Mouse (Mus musculus): Measurements from ENCODE around the gene Rabl6. TPM values are rescaled to one million over a fixed set of nuclear protein-coding genes. Genes with fewer than 3 reads are reported as not detected.
A peak's percentile ranks its signal among the peaks of the same experiment; 100 is the strongest.

The Rabl6 gene
- polyA plus RNA-seq, 1 experiment: 40.9 TPM

- H3K4me3 ChIP-seq (ENCODE audit: control insufficient read depth, low read depth, low read length): no peak overlapping the region
- TF ChIP-seq CTCF (IDR thresholded peaks at IDR 0.05; ENCODE audit: control insufficient read depth, insufficient read depth, insufficient replicate concordance, low read depth, low read length): no peak
- TF ChIP-seq POLR2A (IDR thresholded peaks at IDR 0.05; ENCODE audit: control insufficient read depth, low read depth, low read length): no peak
- H3K27ac ChIP-seq (ENCODE audit: control insufficient read depth, insufficient read depth, low read depth, low read length): no peak overlapping the region
- H3K27me3 ChIP-seq (ENCODE audit: control insufficient read depth, insufficient read depth, low read length): no peaks in the 10 kb centered on the region
- H3K4me1 ChIP-seq (ENCODE audit: control insufficient read depth, insufficient read depth, low read length): no peaks in the 10 kb centered on the region
- H3K36me3 ChIP-seq (ENCODE audit: control insufficient read depth, insufficient read depth, low read length): no peaks in the 10 kb centered on the region
Measured at GRCm38 (mm10) chr2:25634046-25634445, 25.7 kb upstream of the Rabl6 start.

GRCm38 (mm10) chr2:25633616-25634015 lies 25.3 kb upstream of the Rabl6 start:
- TF ChIP-seq CTCF (IDR thresholded peaks at IDR 0.05; ENCODE audit: control insufficient read depth, insufficient read depth, insufficient replicate concordance, low read depth, low read length) (no peak), POLR2A (IDR thresholded peaks at IDR 0.05; ENCODE audit: control insufficient read depth, low read depth, low read length) (no peak; the same call in 1 of the 2 replicates)
- H3K36me3 ChIP-seq (ENCODE audit: control insufficient read depth, insufficient read depth, low read length): no peaks in the 10 kb centered on the region
- H3K27ac ChIP-seq (ENCODE audit: control insufficient read depth, insufficient read depth, low read depth, low read length): no peak overlapping the region
- no peaks in the 10 kb centered on the region for H3K4me1 ChIP-seq (ENCODE audit: control insufficient read depth, insufficient read depth, low read length)
- no peak overlapping the region for H3K4me3 ChIP-seq (ENCODE audit: control insufficient read depth, low read depth, low read length)
- no peaks in the 10 kb centered on the region for H3K27me3 ChIP-seq (ENCODE audit: control insufficient read depth, insufficient read depth, low read length)

GRCm38 (mm10) chr2:25628738-25629137 lies 20.4 kb upstream of the Rabl6 start:
- H3K4me1 ChIP-seq (ENCODE audit: control insufficient read depth, insufficient read depth, low read length): no peaks in the 10 kb centered on the region; the same call in 1 of the 2 replicates
- H3K4me3 ChIP-seq (ENCODE audit: control insufficient read depth, low read depth, low read length): no peak overlapping the region
- no peaks in the 10 kb centered on the region for H3K27me3 ChIP-seq (ENCODE audit: control insufficient read depth, insufficient read depth, low read length)
- H3K36me3 ChIP-seq (ENCODE audit: control insufficient read depth, insufficient read depth, low read length): no peaks in the 10 kb centered on the region
- TF ChIP-seq CTCF (IDR thresholded peaks at IDR 0.05; ENCODE audit: control insufficient read depth, insufficient read depth, insufficient replicate concordance, low read depth, low read length): no peak
- H3K27ac ChIP-seq (ENCODE audit: control insufficient read depth, insufficient read depth, low read depth, low read length): no peak overlapping the region

DNA sequence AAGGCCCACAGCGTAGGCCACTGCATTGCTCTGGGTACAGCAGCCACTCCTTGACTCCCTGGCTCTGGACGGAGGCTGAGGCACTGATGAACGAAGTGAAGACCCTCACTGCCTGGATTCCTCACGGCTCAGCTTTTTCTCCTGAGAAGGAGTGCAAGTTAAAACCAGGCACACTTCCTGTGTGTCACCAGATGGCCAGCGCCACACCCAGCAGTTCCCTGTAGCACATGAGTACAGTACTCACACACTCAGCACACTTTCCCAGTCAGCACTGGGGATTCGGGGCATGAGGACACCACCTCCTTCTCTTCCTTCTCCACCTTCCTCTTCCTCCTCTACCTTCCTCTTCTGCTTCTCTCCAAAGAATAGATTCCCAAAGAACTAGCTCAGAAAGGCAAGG lies 19.5 kb upstream of the Rabl6 start, which contains the start of gene Fcna:
TSS of gene Fcna (minus strand) at position 220 of the 400 bp plus-strand sequence.
- Histone ChIP-seq H3K27ac (ENCODE audit: control insufficient read depth, insufficient read depth, low read depth, low read length) (no peak within 1 kb of the TSS), H3K4me3 (ENCODE audit: control insufficient read depth, low read depth, low read length) (no peak within 1 kb of the TSS), H3K4me1 (ENCODE audit: control insufficient read depth, insufficient read depth, low read length) (no peaks in the 10 kb centered on the region; the same call in 1 of the 2 replicates), H3K36me3 (ENCODE audit: control insufficient read depth, insufficient read depth, low read length) (no peaks in the 10 kb centered on the region), H3K27me3 (ENCODE audit: control insufficient read depth, insufficient read depth, low read length) (no peaks in the 10 kb centered on the region)
- TF ChIP-seq CTCF (IDR thresholded peaks at IDR 0.05; ENCODE audit: control insufficient read depth, insufficient read depth, insufficient replicate concordance, low read depth, low read length) (no peak), POLR2A (IDR thresholded peaks at IDR 0.05; ENCODE audit: control insufficient read depth, low read depth, low read length) (no peak)

GRCm38 (mm10) chr2:25625986-25626385 lies 17.7 kb upstream of the Rabl6 start:
- Histone ChIP-seq H3K4me1 (ENCODE audit: control insufficient read depth, insufficient read depth, low read length) (peaks cover 8% of the 10 kb centered on the region), H3K36me3 (ENCODE audit: control insufficient read depth, insufficient read depth, low read length) (no peaks in the 10 kb centered on the region), H3K27me3 (ENCODE audit: control insufficient read depth, insufficient read depth, low read length) (no peaks in the 10 kb centered on the region), H3K27ac (ENCODE audit: control insufficient read depth, insufficient read depth, low read depth, low read length) (no peak overlapping the region), H3K4me3 (ENCODE audit: control insufficient read depth, low read depth, low read length) (no peak overlapping the region)
- TF ChIP-seq CTCF (IDR thresholded peaks at IDR 0.05; ENCODE audit: control insufficient read depth, insufficient read depth, insufficient replicate concordance, low read depth, low read length) (no peak), POLR2A (IDR thresholded peaks at IDR 0.05; ENCODE audit: control insufficient read depth, low read depth, low read length) (no peak)

GRCm38 (mm10) chr2:25621229-25622200 lies 13.2 kb upstream of the Rabl6 start, which contains the start of gene Tmem141:
Gene Tmem141 (minus strand): TSS chr2:25622005.
- TF ChIP-seq CTCF (IDR thresholded peaks at IDR 0.05; ENCODE audit: control insufficient read depth, insufficient read depth, insufficient replicate concordance, low read depth, low read length) (peak; percentile 62; the same call in 1 of the 2 replicates), POLR2A (IDR thresholded peaks at IDR 0.05; ENCODE audit: control insufficient read depth, low read depth, low read length) (peak; percentile 38; the same call in 1 of the 2 replicates)
- no peaks in the 10 kb centered on the region for H3K36me3 ChIP-seq (ENCODE audit: control insufficient read depth, insufficient read depth, low read length)
- peak within 1 kb of the TSS; percentile 87 for H3K4me3 ChIP-seq (ENCODE audit: control insufficient read depth, low read depth, low read length)
- H3K27ac ChIP-seq (ENCODE audit: control insufficient read depth, insufficient read depth, low read depth, low read length): peak within 1 kb of the TSS; percentile 83
- H3K4me1 ChIP-seq (ENCODE audit: control insufficient read depth, insufficient read depth, low read length): peaks cover 13% of the 10 kb centered on the region
- no peaks in the 10 kb centered on the region for H3K27me3 ChIP-seq (ENCODE audit: control insufficient read depth, insufficient read depth, low read length)

DNA sequence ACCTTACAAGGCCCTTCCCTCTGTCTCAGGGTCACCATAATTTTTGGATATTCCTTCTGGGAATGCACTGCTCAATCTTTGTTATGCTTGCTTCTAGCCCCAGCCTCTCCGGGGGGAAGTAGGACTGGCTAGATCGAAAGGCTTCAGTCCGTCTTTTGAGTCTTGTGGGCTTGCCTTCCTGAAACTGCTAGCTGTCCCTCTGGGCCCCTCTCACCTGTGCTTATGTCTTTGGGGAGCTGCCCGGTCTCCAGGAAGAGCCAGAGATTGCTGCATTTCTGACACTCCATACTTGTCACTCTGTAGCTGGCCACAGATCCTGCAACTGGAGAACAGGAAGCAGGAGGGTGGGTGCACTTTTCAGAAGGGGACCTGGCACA lies 12.5 kb upstream of the Rabl6 start:
- no peak for TF ChIP-seq CTCF (IDR thresholded peaks at IDR 0.05; ENCODE audit: control insufficient read depth, insufficient read depth, insufficient replicate concordance, low read depth, low read length)
- TF ChIP-seq POLR2A (IDR thresholded peaks at IDR 0.05; ENCODE audit: control insufficient read depth, low read depth, low read length): no peak
- H3K27ac ChIP-seq (ENCODE audit: control insufficient read depth, insufficient read depth, low read depth, low read length): no peak overlapping the region
- peak overlapping the region; percentile 87 for H3K4me3 ChIP-seq (ENCODE audit: control insufficient read depth, low read depth, low read length)
- H3K36me3 ChIP-seq (ENCODE audit: control insufficient read depth, insufficient read depth, low read length): no peaks in the 10 kb centered on the region
- H3K4me1 ChIP-seq (ENCODE audit: control insufficient read depth, insufficient read depth, low read length): peaks cover 16% of the 10 kb centered on the region
- no peaks in the 10 kb centered on the region for H3K27me3 ChIP-seq (ENCODE audit: control insufficient read depth, insufficient read depth, low read length)
